Mouse (Mus musculus) kidney, adult 2 months (tissue): ENCODE results near the gene Zfp687. TPM values are rescaled to one million over a fixed set of nuclear protein-coding genes. Genes with fewer than 3 reads are reported as not detected.

Source experiments
- DNase-seq: peaks from one replicate; pipeline ENCODE4 v3.0.0; 2021
- H3K27ac ChIP-seq: fragments of 200-500 bp; 2 replicates; pipeline ENCODE4 v1.5.1; 2012; ENCODE audit warnings: low read depth, low read length, control low read depth, inconsistent platforms; ENCODE audit not compliant: insufficient read depth
- H3K27me3 ChIP-seq: fragments of 200-500 bp; replicated peaks from 2 replicates; pipeline ENCODE4 v1.6.1; 2012; ENCODE audit warnings: mild to moderate bottlenecking, moderate library complexity, low read length, inconsistent platforms; ENCODE audit not compliant: control insufficient read depth, insufficient read depth
- H3K36me3 ChIP-seq: fragments of 200-500 bp; 2 replicates; pipeline ENCODE4 v1.6.1; 2012; ENCODE audit warnings: mild to moderate bottlenecking, moderate library complexity, low read length, inconsistent platforms; ENCODE audit not compliant: control insufficient read depth, insufficient read depth
- H3K4me1 ChIP-seq: fragments of 200-500 bp; 2 replicates; pipeline ENCODE4 v1.6.1; 2011; ENCODE audit warnings: low read length; ENCODE audit not compliant: control insufficient read depth, insufficient read depth
- H3K4me3 ChIP-seq: fragments of 200-500 bp; 2 replicates; pipeline ENCODE4 v1.5.1; 2011; ENCODE audit warnings: mild to moderate bottlenecking, low read depth, low read length, control low read depth; ENCODE audit not compliant: insufficient read depth
- CTCF ChIP-seq: fragments of 200-500 bp; conservative IDR thresholded peaks from 2 replicates; pipeline ENCODE4 v1.5.1; 2011; ENCODE audit warnings: low read depth, mild to moderate bottlenecking, control low read depth, low read length, moderate library complexity, mixed read lengths; ENCODE audit not compliant: insufficient read depth, insufficient read length
- POLR2A ChIP-seq: fragments of 200-500 bp; IDR thresholded peaks from one replicate; pipeline ENCODE4 v1.6.1; 2011; ENCODE audit warnings: low read depth, low read length, control low read depth
- WGBS: fragments of 180-500 bp; shearing (Covaris S2); methylation state at CpG from one replicate; pipeline ENCODE4 v1.1.7; 2018; 5-methylcytosine and 5-hydroxymethylcytosine counted together
- polyA plus RNA-seq: library from polyadenylated mRNA; depleted of rRNA; stranded (reverse); fragments of >200 nt; gene quantifications from 2 replicates; pipeline ENCODE4 v1.2.3, GENCODE M21; 2012

Gene Zfp687
- polyA plus RNA-seq, 1 experiment, result 16.3 TPM

- WGBS, result 79% methylated on average over 9 of the region's 9 CpGs
- Histone ChIP-seq H3K4me3 (no peak overlapping the region), H3K36me3 (no peaks in the 10 kb centered on the region; the same call in 1 of the 2 replicates), H3K27me3 (no peaks in the 10 kb centered on the region), H3K27ac (no peak overlapping the region), H3K4me1 (no peaks in the 10 kb centered on the region)
- no peak for TF ChIP-seq POLR2A
- TF ChIP-seq CTCF, result no peak
- no peak for DNase-seq
These were observed 7.5 kb downstream of the Zfp687 start for GRCm38 (mm10) chr3:95007706-95008105.

GRCm38 (mm10) chr3:95005651-95006050 lies 9.6 kb downstream of the Zfp687 start:
- no peaks in the 10 kb centered on the region for H3K27me3 ChIP-seq
- no peak for DNase-seq
- no peaks in the 10 kb centered on the region for H3K4me1 ChIP-seq
- no peak for TF ChIP-seq CTCF
- no peak for TF ChIP-seq POLR2A
- no peak overlapping the region for H3K27ac ChIP-seq
- 91% methylated on average over 3 of the region's 3 CpGs for WGBS
- no peak overlapping the region for H3K4me3 ChIP-seq
- H3K36me3 ChIP-seq, result peaks cover 2% of the 10 kb centered on the region; the same call in 1 of the 2 replicates

GRCm38 (mm10) chr3:95003273-95003672 lies 12.0 kb downstream of the Zfp687 start:
- no peak for DNase-seq
- Histone ChIP-seq H3K27ac (no peak overlapping the region), H3K4me3 (no peak overlapping the region), H3K4me1 (no peaks in the 10 kb centered on the region), H3K36me3 (peaks cover 7% of the 10 kb centered on the region), H3K27me3 (no peaks in the 10 kb centered on the region)
- TF ChIP-seq CTCF (no peak), POLR2A (no peak)

- Histone ChIP-seq H3K27ac (no peak overlapping the region), H3K4me3 (no peak overlapping the region), H3K4me1 (no peaks in the 10 kb centered on the region), H3K36me3 (peaks cover 7% of the 10 kb centered on the region), H3K27me3 (no peaks in the 10 kb centered on the region)
- WGBS, result 76% methylated on average over 4 of the region's 4 CpGs
- no peak for DNase-seq
- no peak for TF ChIP-seq CTCF
- no peak for TF ChIP-seq POLR2A
These were observed 12.7 kb downstream of the Zfp687 start for GRCm38 (mm10) chr3:95002569-95002968.

GRCm38 (mm10) chr3:94996946-94997345 lies 18.3 kb downstream of the Zfp687 start:
- Histone ChIP-seq H3K4me1 (no peaks in the 10 kb centered on the region), H3K27me3 (no peaks in the 10 kb centered on the region), H3K4me3 (no peak overlapping the region), H3K36me3 (peaks cover 15% of the 10 kb centered on the region), H3K27ac (no peak overlapping the region)
- peak; percentile 82 for DNase-seq
- TF ChIP-seq POLR2A, result no peak
- TF ChIP-seq CTCF, result peak; percentile 61
- WGBS, result 34% methylated on average over 2 of the region's 2 CpGs

GRCm38 (mm10) chr3:94989159-94989761 lies 26.0 kb downstream of the Zfp687 start:
- 40% methylated on average over 9 of the region's 9 CpGs for WGBS
- peak; percentile 15 for DNase-seq
- H3K4me1 ChIP-seq, result peaks cover 6% of the 10 kb centered on the region; the same call in 1 of the 2 replicates
- no peak for TF ChIP-seq CTCF
- no peak for TF ChIP-seq POLR2A
- no peak overlapping the region for H3K27ac ChIP-seq
- no peak overlapping the region for H3K4me3 ChIP-seq
- no peaks in the 10 kb centered on the region for H3K27me3 ChIP-seq
- H3K36me3 ChIP-seq, result peaks cover 6% of the 10 kb centered on the region

GRCm38 (mm10) chr3:94987578-94987977 lies 27.7 kb downstream of the Zfp687 start:
- Histone ChIP-seq H3K27me3 (no peaks in the 10 kb centered on the region), H3K36me3 (no peaks in the 10 kb centered on the region; the same call in 1 of the 2 replicates), H3K4me1 (peaks cover 6% of the 10 kb centered on the region; the same call in 1 of the 2 replicates), H3K4me3 (no peak overlapping the region), H3K27ac (no peak overlapping the region)
- DNase-seq, result peak; percentile 47
- no peak for TF ChIP-seq CTCF
- TF ChIP-seq POLR2A, result no peak
